Mouse (Mus musculus): Measurements from ENCODE around the gene 5530401A14Rik.

Gene 5530401A14Rik

GRCm38 (mm10) chr11:81926393-81926792 is 65.9 kb downstream of the 5530401A14Rik start:
- no peak for DNase-seq (ENCODE audit: low spot score)

- no peak for DNase-seq (ENCODE audit: low spot score)
These were observed 77.0 kb downstream of the 5530401A14Rik start for GRCm38 (mm10) chr11:81937516-81937915.

- DNase-seq (ENCODE audit: low spot score): no peak
These were observed 80.5 kb downstream of the 5530401A14Rik start for GRCm38 (mm10) chr11:81940988-81941387.

- no peak for DNase-seq (ENCODE audit: low spot score)
These were observed 81.7 kb downstream of the 5530401A14Rik start for GRCm38 (mm10) chr11:81942167-81942566.
